In the genomic region with DNA sequence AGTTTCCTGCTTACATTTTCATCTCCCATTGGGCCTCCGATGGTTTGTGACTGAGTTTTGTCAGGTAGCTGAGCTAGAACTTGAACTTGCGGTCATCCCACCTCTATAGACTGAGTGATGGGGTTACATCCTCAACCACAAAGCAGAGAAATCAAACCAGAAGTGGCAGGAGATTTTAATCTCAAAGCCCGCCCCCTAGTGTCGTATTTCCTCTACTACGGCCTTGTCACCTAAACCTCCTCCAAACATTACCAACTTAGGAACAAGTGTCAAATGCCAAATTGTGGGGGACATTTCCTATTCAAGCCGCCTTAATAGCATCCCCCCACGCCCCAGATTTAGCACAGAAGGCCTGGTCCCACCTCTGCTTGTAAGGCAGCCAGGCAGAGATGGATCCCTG, we compare ENCODE assay signal across 13 mouse cellular contexts.
DNase-seq lines count a peak whose midpoint lies in the region; ATAC-seq and TF ChIP-seq lines count a peak whose summit lies in the region.
"Had no signal": no experiment of that assay in that cellular context is flagged by ENCODE, and none has a peak within 500 bp of the region (broad histone marks: within the 10 kb centered on the region; RNA-seq: fewer than 3 reads in every experiment).

No protein-coding gene starts in this region.

- DNase-seq in hindbrain, postnatal 0 days (ENCODE audit: low spot score), result no peak
- no peak for DNase-seq in hindbrain, embryonic 10.5 days (ENCODE audit: low spot score)
- peak; percentile 4 for DNase-seq in lung, postnatal 36 days
- DNase-seq in lung, postnatal 10 days, result no peak
- no peak for DNase-seq in Patski (ENCODE audit: low read depth, low spot score)
- DNase-seq in adipocyte (ENCODE audit: low spot score), result no peak
- DNase-seq: cerebellum, adult 2 months; gastrocnemius, postnatal 10 days had no signal

- 81% methylated on average over 7 of the region's 7 CpGs for WGBS in hindbrain, postnatal 0 days
- WGBS in hindbrain, embryonic 10.5 days, result 75% methylated on average over 7 of the region's 7 CpGs

- in situ Hi-C loops in Patski (cut with MboI; ENCODE audit: low pct_unique_long_range_greater_than_20kb), result no loop called here

- H3K27ac ChIP-seq in hindbrain, postnatal 0 days, result no peak overlapping the region
- H3K27ac ChIP-seq in hindbrain, embryonic 10.5 days, result no peak overlapping the region
- H3K27ac ChIP-seq: embryonic facial prominence, embryonic 12.5 days; midbrain, embryonic 12.5 days had no signal

- CTCF ChIA-PET in Patski (lab: Charles Lee), result interaction anchor here (0.7 kb wide), 1 partner anchor 14 kb away, joined by 3 read pairs; no protein-coding TSS in a partner anchor

- H3K4me2 ChIP-seq in hindbrain, postnatal 0 days (ENCODE audit: low read depth, low read length), result no peak overlapping the region
- H3K4me2 ChIP-seq: embryonic facial prominence, embryonic 12.5 days; midbrain, embryonic 12.5 days had no signal

- H3K4me3 ChIP-seq in hindbrain, postnatal 0 days (ENCODE audit: low read length), result no peak overlapping the region
- H3K4me3 ChIP-seq in hindbrain, embryonic 10.5 days, result no peak overlapping the region
- H3K4me3 ChIP-seq: embryonic facial prominence, embryonic 12.5 days; midbrain, embryonic 12.5 days had no signal

- H3K4me1 ChIP-seq in hindbrain, postnatal 0 days (ENCODE audit: insufficient read depth, low read length), result no peaks in the 10 kb centered on the region
- H3K4me1 ChIP-seq in hindbrain, embryonic 10.5 days (replicated peaks), result no peaks in the 10 kb centered on the region
- H3K4me1 ChIP-seq: embryonic facial prominence, embryonic 12.5 days; midbrain, embryonic 12.5 days had no signal

- H3K27me3 ChIP-seq in hindbrain, postnatal 0 days (ENCODE audit: insufficient read depth, low read length), result no peaks in the 10 kb centered on the region
- no peaks in the 10 kb centered on the region for H3K27me3 ChIP-seq in hindbrain, embryonic 10.5 days (ENCODE audit: insufficient read depth, poor library complexity, severe bottlenecking)
- peaks cover 8% of the 10 kb centered on the region for H3K27me3 ChIP-seq in Patski
- H3K27me3 ChIP-seq: embryonic facial prominence, embryonic 12.5 days; midbrain, embryonic 12.5 days had no signal

- H3K9ac ChIP-seq in hindbrain, postnatal 0 days (replicated peaks; ENCODE audit: low read length), result no peak overlapping the region
- H3K9ac ChIP-seq: embryonic facial prominence, embryonic 12.5 days; midbrain, embryonic 12.5 days had no signal

- TF ChIP-seq CTCF in hindbrain, postnatal 0 days (IDR thresholded peaks at IDR 0.05; ENCODE audit: low read depth), result peak; percentile 24
- peak; percentile 55 for TF ChIP-seq CTCF in Patski (IDR thresholded peaks at IDR 0.05)

- no peaks in the 10 kb centered on the region for H3K36me3 ChIP-seq in hindbrain, postnatal 0 days (ENCODE audit: insufficient read depth, low read length)
- no peaks in the 10 kb centered on the region for H3K36me3 ChIP-seq in hindbrain, embryonic 10.5 days
- H3K36me3 ChIP-seq: embryonic facial prominence, embryonic 12.5 days; midbrain, embryonic 12.5 days had no signal

- no peak for ATAC-seq in hindbrain, postnatal 0 days
- no peak for ATAC-seq in Patski
- ATAC-seq in megakaryocyte, adult 5-6 weeks (ENCODE audit: poor library complexity, severe bottlenecking), result 0 out of 2 replicates have a peak, but pooled peaks have one; percentile 10
- ATAC-seq: CD4-positive, CD25-positive, alpha-beta regulatory T cell, adult 4 months; inflammation-experienced regulatory T-cells, adult 6 months had no signal

- H3K9me3 ChIP-seq in hindbrain, postnatal 0 days (ENCODE audit: low read length), result no peaks in the 10 kb centered on the region
- H3K9me3 ChIP-seq in hindbrain, embryonic 10.5 days, result no peaks in the 10 kb centered on the region
- H3K9me3 ChIP-seq: embryonic facial prominence, embryonic 12.5 days; midbrain, embryonic 12.5 days had no signal

- POLR2A ChIA-PET in Patski (lab: Charles Lee), result no interaction called here
